Mouse (Mus musculus): ENCODE measurements around the gene Tmem200b. TPM values are rescaled to one million over a fixed set of nuclear protein-coding genes. Genes with fewer than 3 reads are reported as not detected.

The Tmem200b gene
- polyA plus RNA-seq, 1 experiment from 2014 or later: 1.8 TPM

DNA sequence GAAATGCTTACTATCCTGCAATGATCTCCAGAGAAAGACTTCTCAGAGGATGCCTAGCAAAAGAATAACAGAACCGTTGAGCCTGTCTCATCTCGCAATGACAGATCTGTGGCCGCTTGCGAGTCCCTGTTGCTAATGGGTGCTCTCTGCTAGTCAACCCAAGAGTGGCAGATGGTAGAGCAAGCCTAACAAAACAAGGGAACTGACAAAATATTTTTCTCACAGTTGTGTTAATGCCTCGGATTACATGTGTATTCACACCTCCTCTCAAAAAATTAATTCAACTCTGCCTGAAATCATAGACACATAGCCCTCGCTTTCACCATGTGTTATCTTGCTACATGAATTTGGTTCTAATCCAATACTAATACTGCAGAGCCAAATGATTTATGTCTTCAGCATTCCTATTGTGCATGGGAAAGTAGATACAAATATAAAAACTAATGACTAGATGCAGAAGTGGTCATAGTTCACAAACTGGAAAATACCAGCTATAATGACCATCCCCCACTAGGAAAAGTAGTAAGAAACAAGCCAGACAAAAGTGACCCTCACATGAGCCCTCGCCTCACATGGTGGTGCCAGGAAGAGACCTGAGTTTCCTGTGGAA, 48.8 kb downstream of the Tmem200b start:
- H3K27me3 ChIP-seq (ENCODE audit: control insufficient read depth, insufficient read depth, low read length): no peaks in the 10 kb centered on the region
- no peak overlapping the region for H3K9ac ChIP-seq (ENCODE audit: low read length)
- H3K4me1 ChIP-seq (replicated peaks; ENCODE audit: control insufficient read depth, insufficient read depth): no peaks in the 10 kb centered on the region
- H3K36me3 ChIP-seq (ENCODE audit: control insufficient read depth, insufficient read depth, low read length): 0 out of 2 replicates have a peak, but pooled peaks cover 9% of the 10 kb centered on the region
- no peak for TF ChIP-seq EP300 (optimal IDR thresholded peaks at IDR 0.05)
- TF ChIP-seq CTCF (IDR thresholded peaks at IDR 0.05; ENCODE audit: low read depth): no peak
- no peak overlapping the region for H3K4me2 ChIP-seq (replicated peaks; ENCODE audit: low read depth)
- no peak for DNase-seq (ENCODE audit: low spot score)
- H3K9me3 ChIP-seq (ENCODE audit: control insufficient read depth, low read length): no peaks in the 10 kb centered on the region
- H3K27ac ChIP-seq (replicated peaks): no peak overlapping the region
- 72% methylated on average over 7 of the region's 7 CpGs for WGBS
- ATAC-seq (ENCODE audit: low FRiP score, low TSS enrichment): no peak
- H3K4me3 ChIP-seq (ENCODE audit: low read depth, low read length): no peak overlapping the region

Other genes starting within 250 kb of the Tmem200b start
- 3.1 and 3.9 TPM in 2 replicates for gene Ptpru, start 83.5 kb upstream of the Tmem200b start, polyA plus RNA-seq (2015; fragmentation: Nextera tagmentation; extraction: Ambion mirVana)
- 47.2 and 48.6 TPM in 2 replicates for gene Mecr, start 78.3 kb upstream of the Tmem200b start, polyA plus RNA-seq (2015; fragmentation: Nextera tagmentation; extraction: Ambion mirVana)
- 36.5 and 38.3 TPM in 2 replicates for gene Srsf4, start 48.2 kb upstream of the Tmem200b start, polyA plus RNA-seq (2015; fragmentation: Nextera tagmentation; extraction: Ambion mirVana)
- 0.12 TPM in 1 of 2 replicates, not detected in the other for gene Gm10300, start 152.9 kb downstream of the Tmem200b start, polyA plus RNA-seq (2015; fragmentation: Nextera tagmentation; extraction: Ambion mirVana)
- 24.3 and 26.7 TPM in 2 replicates for gene Epb41, start 153.6 kb downstream of the Tmem200b start, polyA plus RNA-seq (2015; fragmentation: Nextera tagmentation; extraction: Ambion mirVana)
- gene Oprd1, start 222.7 kb downstream of the Tmem200b start, polyA plus RNA-seq (2015; fragmentation: Nextera tagmentation; extraction: Ambion mirVana): 0.04 and 0.11 TPM in 2 replicates

All from stomach, postnatal 0 days (tissue).